Mouse (Mus musculus) C2C12 (cell line): ENCODE results near the gene Tvp23a.

ENCODE experiments used
- CEBPB ChIP-seq: IDR thresholded peaks from one replicate; pipeline ENCODE4 v1.6.1; 2011; ENCODE audit warnings: low read depth, mild to moderate bottlenecking, control low read depth, moderate library complexity
- CTCF ChIP-seq: IDR thresholded peaks from one replicate; pipeline ENCODE4 v1.5.1; 2011; ENCODE audit not compliant: control insufficient read depth, insufficient read depth, insufficient read length
- FOSL1 ChIP-seq: IDR thresholded peaks from one replicate; pipeline ENCODE4 v1.8.0; 2011; ENCODE audit warnings: mild to moderate bottlenecking, low read length; ENCODE audit not compliant: poor library complexity, insufficient read depth, severe bottlenecking
- MAX ChIP-seq: IDR thresholded peaks from one replicate; pipeline ENCODE4 v1.6.1; 2011; ENCODE audit warnings: mild to moderate bottlenecking, control low read depth
- MYOD1 ChIP-seq: IDR thresholded peaks from one replicate; pipeline ENCODE4 v1.6.1; 2011; ENCODE audit warnings: low read depth; ENCODE audit not compliant: control insufficient read depth, insufficient read length
- MYOG ChIP-seq: IDR thresholded peaks from one replicate; pipeline ENCODE4 v1.6.1; 2011; ENCODE audit not compliant: control insufficient read depth, insufficient read length; ENCODE audit errors: extremely low read depth
- USF1 ChIP-seq: IDR thresholded peaks from one replicate; pipeline ENCODE4 v1.6.1; 2011; ENCODE audit warnings: low read depth, mild to moderate bottlenecking, control low read depth, moderate library complexity

DNA sequence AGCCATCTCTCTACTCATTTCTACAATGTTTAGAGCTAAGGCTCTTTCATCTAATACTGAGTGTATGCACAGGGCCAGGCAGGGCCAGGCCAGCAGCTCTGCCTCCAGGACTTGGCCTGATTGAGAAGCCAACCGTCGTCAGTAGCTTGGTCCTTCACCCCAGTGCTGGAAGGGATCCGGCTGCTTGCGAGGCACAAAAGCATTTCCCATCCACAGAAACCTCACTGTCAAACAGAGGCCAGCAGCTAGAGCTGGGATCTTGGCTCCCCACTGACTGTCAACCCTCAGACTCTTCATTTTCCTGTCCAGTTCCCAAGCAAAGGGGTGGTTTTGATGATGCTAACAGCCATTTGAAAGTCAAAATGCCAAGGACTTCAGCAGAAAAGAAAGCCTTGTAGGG, 74.8 kb downstream of the Tvp23a start:
- TF ChIP-seq CEBPB (no peak), CTCF (no peak), MAX (no peak), USF1 (no peak), FOSL1 (no peak), MYOG (no peak), MYOD1 (no peak)
